Mouse (Mus musculus): ENCODE results near the gene Olfr1208. TPM values are rescaled to one million over a fixed set of nuclear protein-coding genes. Genes with fewer than 3 reads are reported as not detected.

Gene Olfr1208
- total RNA-seq (2021) = not detected in 2 replicates
- long read RNA-seq, experiment 1 = 0 reads
- long read RNA-seq, experiment 2 = 0 reads

- DNase-seq = no peak
Observed at GRCm38 (mm10) chr2:88902211-88902610, at the start of gene Olfr1208. TSS of gene Olfr1208 (minus strand) at chr2:88902311.

GRCm38 (mm10) chr2:88938011-88938410 lies 35.9 kb upstream of the Olfr1208 start, which contains the start of gene Olfr1211:
TSS of gene Olfr1211 (minus strand) at chr2:88938111.
- DNase-seq = no peak

GRCm38 (mm10) chr2:88915057-88915456 lies 12.9 kb upstream of the Olfr1208 start, which contains the start of gene Olfr1209:
TSS of gene Olfr1209 (minus strand) at chr2:88915157.
- no peak for DNase-seq

- DNase-seq = no peak
Observed at GRCm38 (mm10) chr2:88862931-88863330, 39.2 kb downstream of the Olfr1208 start, which contains the start of gene Olfr1206. TSS of gene Olfr1206 (plus strand) at chr2:88863231.

- DNase-seq = no peak
Observed at GRCm38 (mm10) chr2:88848992-88849391, 53.1 kb downstream of the Olfr1208 start, which contains the start of gene Olfr1204. TSS of gene Olfr1204 (plus strand) at chr2:88849292.

Other genes with a start within 250 kb of the Olfr1208 start
- not detected in 2 replicates for gene Olfr1193, start 226.7 kb downstream of the Olfr1208 start, total RNA-seq (2021)
- not detected in 2 replicates for gene Olfr1195, start 213.1 kb downstream of the Olfr1208 start, total RNA-seq (2021)
- not detected in 2 replicates for gene Olfr1196, start 197.7 kb downstream of the Olfr1208 start, total RNA-seq (2021)
- not detected in 2 replicates for gene Olfr1197, start 169.9 kb downstream of the Olfr1208 start, total RNA-seq (2021)
- gene Olfr1198, start 150.9 kb downstream of the Olfr1208 start, total RNA-seq (2021) = not detected in 2 replicates
- not detected in 2 replicates for gene Olfr1199, start 141.8 kb downstream of the Olfr1208 start, total RNA-seq (2021)
- gene Olfr1200, start 131.8 kb downstream of the Olfr1208 start, total RNA-seq (2021) = not detected in 2 replicates
- gene Olfr1201, start 109.3 kb downstream of the Olfr1208 start, total RNA-seq (2021) = not detected in 2 replicates
- 0.11 TPM in 1 of 2 replicates, not detected in the other for gene Olfr1202, start 87.8 kb downstream of the Olfr1208 start, total RNA-seq (2021)
- not detected in 2 replicates for gene Olfr1205, start 72.6 kb downstream of the Olfr1208 start, total RNA-seq (2021)
- gene Olfr1204, start 53.0 kb downstream of the Olfr1208 start, total RNA-seq (2021) = not detected in 2 replicates
- gene Olfr1206, start 39.1 kb downstream of the Olfr1208 start, total RNA-seq (2021) = not detected in 2 replicates
- gene Olfr1209, start 12.8 kb upstream of the Olfr1208 start, total RNA-seq (2021) = not detected in 2 replicates
- not detected in 2 replicates for gene Olfr1211, start 35.8 kb upstream of the Olfr1208 start, total RNA-seq (2021)
- gene Olfr1212, start 51.7 kb upstream of the Olfr1208 start, total RNA-seq (2021) = not detected in 2 replicates
- gene Gm13762, start 78.0 kb upstream of the Olfr1208 start, total RNA-seq (2021) = not detected in 2 replicates
- gene Olfr1214, start 90.3 kb upstream of the Olfr1208 start, total RNA-seq (2021) = not detected in 2 replicates
- gene Olfr1215, start 104.7 kb upstream of the Olfr1208 start, total RNA-seq (2021) = not detected in 2 replicates
- gene Olfr1216, start 116.0 kb upstream of the Olfr1208 start, total RNA-seq (2021) = not detected in 2 replicates
- not detected in 2 replicates for gene Olfr1217, start 129.8 kb upstream of the Olfr1208 start, total RNA-seq (2021)
- gene Olfr1218, start 158.9 kb upstream of the Olfr1208 start, total RNA-seq (2021) = not detected in 2 replicates
- gene Olfr1219, start 181.2 kb upstream of the Olfr1208 start, total RNA-seq (2021) = not detected in 2 replicates
- not detected in 2 replicates for gene Olfr1220, start 204.5 kb upstream of the Olfr1208 start, total RNA-seq (2021)
- not detected in 2 replicates for gene Olfr1221, start 215.0 kb upstream of the Olfr1208 start, total RNA-seq (2021)
- not detected in 2 replicates for gene Olfr1222, start 230.7 kb upstream of the Olfr1208 start, total RNA-seq (2021)
- not detected in 2 replicates for gene Olfr1223, start 249.2 kb upstream of the Olfr1208 start, total RNA-seq (2021)